Mouse (Mus musculus): ENCODE results near the gene Pon3. TPM values are rescaled to one million over a fixed set of nuclear protein-coding genes. Genes with fewer than 3 reads are reported as not detected.
A peak's percentile ranks its signal among the peaks of the same experiment; 100 is the strongest.

The Pon3 gene
- 2.0 and 2.5 TPM in 2 replicates for polyA plus RNA-seq (2012; rRNA removed)

GRCm38 (mm10) chr6:5255722-5256451 lies at the start of gene Pon3:
Gene Pon3 (minus strand): TSS chr6:5256286.
- Histone ChIP-seq H3K4me3 (ENCODE audit: insufficient read depth, low read length) (peak within 1 kb of the TSS; percentile 11; the same call in 1 of the 2 replicates), H3K4me1 (ENCODE audit: control insufficient read depth, insufficient read depth, low read length) (no peaks in the 10 kb centered on the region)

GRCm38 (mm10) chr6:5304956-5305355 lies 48.9 kb upstream of the Pon3 start:
- TF ChIP-seq POLR2A (IDR thresholded peaks at IDR 0.05; ENCODE audit: extremely low read depth, insufficient read depth, low read length) (no peak), CTCF (IDR thresholded peaks at IDR 0.05; ENCODE audit: extremely low read depth, insufficient read depth, low read length) (no peak)
- H3K27ac ChIP-seq (ENCODE audit: insufficient read depth, low read length) = no peak overlapping the region
- no peak overlapping the region for H3K4me3 ChIP-seq (ENCODE audit: insufficient read depth, low read length)
- H3K4me1 ChIP-seq (ENCODE audit: control insufficient read depth, insufficient read depth, low read length) = no peaks in the 10 kb centered on the region

More at GRCm38 (mm10) chr6:5255722-5256451, at the start of gene Pon3:
- no peak for TF ChIP-seq POLR2A (IDR thresholded peaks at IDR 0.05; ENCODE audit: extremely low read depth, insufficient read depth, low read length)
- no peak for TF ChIP-seq CTCF (IDR thresholded peaks at IDR 0.05; ENCODE audit: extremely low read depth, insufficient read depth, low read length)
- H3K27ac ChIP-seq (ENCODE audit: insufficient read depth, low read length) = no peak within 1 kb of the TSS

GRCm38 (mm10) chr6:5300629-5301028 lies 44.5 kb upstream of the Pon3 start:
- no peaks in the 10 kb centered on the region for H3K4me1 ChIP-seq (ENCODE audit: control insufficient read depth, insufficient read depth, low read length)
- TF ChIP-seq POLR2A (IDR thresholded peaks at IDR 0.05; ENCODE audit: extremely low read depth, insufficient read depth, low read length) = no peak
- TF ChIP-seq CTCF (IDR thresholded peaks at IDR 0.05; ENCODE audit: extremely low read depth, insufficient read depth, low read length) = no peak
- H3K4me3 ChIP-seq (ENCODE audit: insufficient read depth, low read length) = no peak overlapping the region
- H3K27ac ChIP-seq (ENCODE audit: insufficient read depth, low read length) = no peak overlapping the region

GRCm38 (mm10) chr6:5299561-5299960 lies 43.5 kb upstream of the Pon3 start:
- TF ChIP-seq CTCF (IDR thresholded peaks at IDR 0.05; ENCODE audit: extremely low read depth, insufficient read depth, low read length) = no peak
- TF ChIP-seq POLR2A (IDR thresholded peaks at IDR 0.05; ENCODE audit: extremely low read depth, insufficient read depth, low read length) = no peak
- no peak overlapping the region for H3K27ac ChIP-seq (ENCODE audit: insufficient read depth, low read length)
- H3K4me3 ChIP-seq (ENCODE audit: insufficient read depth, low read length) = no peak overlapping the region
- H3K4me1 ChIP-seq (ENCODE audit: control insufficient read depth, insufficient read depth, low read length) = no peaks in the 10 kb centered on the region

GRCm38 (mm10) chr6:5298092-5298554 lies 42.0 kb upstream of the Pon3 start, which contains the start of gene Pon2:
Gene Pon2 (minus strand): TSS chr6:5298455.
- Histone ChIP-seq H3K4me3 (ENCODE audit: insufficient read depth, low read length) (peak within 1 kb of the TSS; percentile 30), H3K4me1 (ENCODE audit: control insufficient read depth, insufficient read depth, low read length) (no peaks in the 10 kb centered on the region), H3K27ac (ENCODE audit: insufficient read depth, low read length) (peak within 1 kb of the TSS; percentile 57; the same call in 1 of the 2 replicates)
- TF ChIP-seq CTCF (IDR thresholded peaks at IDR 0.05; ENCODE audit: extremely low read depth, insufficient read depth, low read length) (no peak), POLR2A (IDR thresholded peaks at IDR 0.05; ENCODE audit: extremely low read depth, insufficient read depth, low read length) (no peak)

GRCm38 (mm10) chr6:5297321-5298091 lies 41.4 kb upstream of the Pon3 start:
- Histone ChIP-seq H3K4me3 (ENCODE audit: insufficient read depth, low read length) (peak overlapping the region; percentile 30), H3K27ac (ENCODE audit: insufficient read depth, low read length) (no peak overlapping the region), H3K4me1 (ENCODE audit: control insufficient read depth, insufficient read depth, low read length) (no peaks in the 10 kb centered on the region)
- TF ChIP-seq CTCF (IDR thresholded peaks at IDR 0.05; ENCODE audit: extremely low read depth, insufficient read depth, low read length) = no peak
- no peak for TF ChIP-seq POLR2A (IDR thresholded peaks at IDR 0.05; ENCODE audit: extremely low read depth, insufficient read depth, low read length)

- Histone ChIP-seq H3K4me1 (ENCODE audit: control insufficient read depth, insufficient read depth, low read length) (no peaks in the 10 kb centered on the region), H3K4me3 (ENCODE audit: insufficient read depth, low read length) (no peak overlapping the region), H3K27ac (ENCODE audit: insufficient read depth, low read length) (no peak overlapping the region)
- TF ChIP-seq CTCF (IDR thresholded peaks at IDR 0.05; ENCODE audit: extremely low read depth, insufficient read depth, low read length) = no peak
- no peak for TF ChIP-seq POLR2A (IDR thresholded peaks at IDR 0.05; ENCODE audit: extremely low read depth, insufficient read depth, low read length)
Observed at GRCm38 (mm10) chr6:5296067-5296466, 40.0 kb upstream of the Pon3 start.

- no peak overlapping the region for H3K27ac ChIP-seq (ENCODE audit: insufficient read depth, low read length)
- H3K4me1 ChIP-seq (ENCODE audit: control insufficient read depth, insufficient read depth, low read length) = no peaks in the 10 kb centered on the region
- TF ChIP-seq POLR2A (IDR thresholded peaks at IDR 0.05; ENCODE audit: extremely low read depth, insufficient read depth, low read length) = no peak
- TF ChIP-seq CTCF (IDR thresholded peaks at IDR 0.05; ENCODE audit: extremely low read depth, insufficient read depth, low read length) = no peak
- no peak overlapping the region for H3K4me3 ChIP-seq (ENCODE audit: insufficient read depth, low read length)
Observed at GRCm38 (mm10) chr6:5294659-5295449, 38.8 kb upstream of the Pon3 start.

GRCm38 (mm10) chr6:5292841-5293240 lies 36.8 kb upstream of the Pon3 start:
- TF ChIP-seq POLR2A (IDR thresholded peaks at IDR 0.05; ENCODE audit: extremely low read depth, insufficient read depth, low read length) (no peak), CTCF (IDR thresholded peaks at IDR 0.05; ENCODE audit: extremely low read depth, insufficient read depth, low read length) (no peak)

More at GRCm38 (mm10) chr6:5292841-5293240, 36.8 kb upstream of the Pon3 start:
- no peaks in the 10 kb centered on the region for H3K4me1 ChIP-seq (ENCODE audit: control insufficient read depth, insufficient read depth, low read length)
- H3K27ac ChIP-seq (ENCODE audit: insufficient read depth, low read length) = no peak overlapping the region
- H3K4me3 ChIP-seq (ENCODE audit: insufficient read depth, low read length) = no peak overlapping the region
